Mouse (Mus musculus): ENCODE data around the gene Tnrc6a. TPM values are rescaled to one million over a fixed set of nuclear protein-coding genes. Genes with fewer than 3 reads are reported as not detected.

The Tnrc6a gene
- total and polyA plus RNA-seq, 3 experiments: 15.3 to 34.5 TPM; not detected in 1

GRCm38 (mm10) chr7:123148935-123149334, 25.2 kb downstream of the Tnrc6a start:
- no peaks in the 10 kb centered on the region for H3K9me3 ChIP-seq (replicated peaks; ENCODE audit: insufficient read depth, low read length)
- H3K27me3 ChIP-seq (ENCODE audit: control insufficient read depth in 1 of 2, insufficient read depth in 2 of 2, low read length in 2 of 2): no peaks in the 10 kb centered on the region
- no peak overlapping the region for H3K4me3 ChIP-seq (ENCODE audit: control insufficient read depth in 1 of 2, insufficient read depth in 1 of 2, low read depth in 2 of 2, low read length in 2 of 2)
- no peak overlapping the region for H3K9ac ChIP-seq (ENCODE audit: control insufficient read depth, low read depth, low read length, poor library complexity, severe bottlenecking)
- no peak for TF ChIP-seq USF1 (IDR thresholded peaks at IDR 0.05; ENCODE audit: low read depth, low read length)
- no peak for TF ChIP-seq MAZ (IDR thresholded peaks at IDR 0.05; ENCODE audit: low read depth, low read length)
- no peak for TF ChIP-seq ELF1 (IDR thresholded peaks at IDR 0.05; ENCODE audit: low read depth, low read length)
- no peak for TF ChIP-seq KAT2A (conservative IDR thresholded peaks at IDR 0.05; ENCODE audit: low read depth, low read length)
- no peak for TF ChIP-seq GATA1 (IDR thresholded peaks at IDR 0.05; ENCODE audit: low read depth, low read length)
- no peak for TF ChIP-seq POLR2AphosphoS5 (IDR thresholded peaks at IDR 0.05; ENCODE audit: borderline replicate concordance, low read depth, low read length)
- no peak for TF ChIP-seq SIN3A (IDR thresholded peaks at IDR 0.05; ENCODE audit: low read length)
- H3K36me3 ChIP-seq (ENCODE audit: control insufficient read depth in 1 of 2, insufficient read depth in 2 of 2, low read length in 2 of 2): peaks cover 2 to 30% of the 10 kb centered on the region in 2 experiments; a peak in 3 of 4 replicates
- H3K27ac ChIP-seq (ENCODE audit: control insufficient read depth, low read depth, low read length): no peak overlapping the region
- no peaks in the 10 kb centered on the region for H3K4me1 ChIP-seq (ENCODE audit: control insufficient read depth in 1 of 2, insufficient read depth in 2 of 2, low read length in 2 of 2)
- no peaks in the 10 kb centered on the region for H3K79me2 ChIP-seq (ENCODE audit: control insufficient read depth, insufficient read depth, low read length, poor library complexity)
- no peak for DNase-seq (ENCODE audit: low read depth, low spot score)

- TF ChIP-seq RAD21 (IDR thresholded peaks at IDR 0.05; ENCODE audit: low read depth, low read length): no peak
- Histone ChIP-seq H3K4me3 (ENCODE audit: control insufficient read depth in 1 of 2, insufficient read depth in 1 of 2, low read depth in 2 of 2, low read length in 2 of 2) (no peak overlapping the region), H3K27ac (ENCODE audit: control insufficient read depth, low read depth, low read length) (no peak overlapping the region), H3K27me3 (ENCODE audit: control insufficient read depth in 1 of 2, insufficient read depth in 2 of 2, low read length in 2 of 2) (no peaks in the 10 kb centered on the region), H3K4me1 (ENCODE audit: control insufficient read depth in 1 of 2, insufficient read depth in 2 of 2, low read length in 2 of 2) (no peaks in the 10 kb centered on the region), H3K79me2 (ENCODE audit: control insufficient read depth, insufficient read depth, low read length, poor library complexity) (no peaks in the 10 kb centered on the region; the same call in 1 of the 2 replicates), H3K9ac (ENCODE audit: control insufficient read depth, low read depth, low read length, poor library complexity, severe bottlenecking) (no peak overlapping the region), H3K9me3 (replicated peaks; ENCODE audit: insufficient read depth, low read length) (no peaks in the 10 kb centered on the region), H3K36me3 (ENCODE audit: control insufficient read depth in 1 of 2, insufficient read depth in 2 of 2, low read length in 2 of 2) (peaks cover 2 to 36% of the 10 kb centered on the region in 2 experiments; a peak in 3 of 4 replicates)
- DNase-seq (ENCODE audit: low read depth, low spot score): no peak
Measured at GRCm38 (mm10) chr7:123162346-123162745, 38.7 kb downstream of the Tnrc6a start.

- no peaks in the 10 kb centered on the region for H3K4me1 ChIP-seq (ENCODE audit: control insufficient read depth in 1 of 2, insufficient read depth in 2 of 2, low read length in 2 of 2)
- H3K36me3 ChIP-seq (ENCODE audit: control insufficient read depth in 1 of 2, insufficient read depth in 2 of 2, low read length in 2 of 2): peaks cover 0 to 42% of the 10 kb centered on the region in 2 experiments; a peak in 2 of 4 replicates
- no peaks in the 10 kb centered on the region; the same call in 1 of the 2 replicates for H3K79me2 ChIP-seq (ENCODE audit: control insufficient read depth, insufficient read depth, low read length, poor library complexity)
- DNase-seq (ENCODE audit: low read depth, low spot score): no peak
- no peak for TF ChIP-seq CHD1 (IDR thresholded peaks at IDR 0.05; ENCODE audit: low read depth, low read length)
- TF ChIP-seq TAL1 (IDR thresholded peaks at IDR 0.05; ENCODE audit: low read length): no peak
- no peak for TF ChIP-seq NELFE (IDR thresholded peaks at IDR 0.05; ENCODE audit: low read depth, low read length)
- no peak for TF ChIP-seq RAD21 (IDR thresholded peaks at IDR 0.05; ENCODE audit: low read depth, low read length)
- TF ChIP-seq NRF1 (IDR thresholded peaks at IDR 0.05; ENCODE audit: insufficient read depth, low read depth, low read length, poor library complexity, severe bottlenecking): no peak
- no peak for TF ChIP-seq POLR2A (IDR thresholded peaks at IDR 0.05; ENCODE audit: control insufficient read depth in 1 of 2, insufficient read depth in 1 of 2, low read depth in 1 of 2, low read length in 2 of 2, poor library complexity in 1 of 2)
- no peak overlapping the region for H3K4me3 ChIP-seq (ENCODE audit: control insufficient read depth in 1 of 2, insufficient read depth in 1 of 2, low read depth in 2 of 2, low read length in 2 of 2)
- no peaks in the 10 kb centered on the region for H3K27me3 ChIP-seq (ENCODE audit: control insufficient read depth in 1 of 2, insufficient read depth in 2 of 2, low read length in 2 of 2)
- no peaks in the 10 kb centered on the region for H3K9me3 ChIP-seq (replicated peaks; ENCODE audit: insufficient read depth, low read length)
- no peak overlapping the region for H3K27ac ChIP-seq (ENCODE audit: control insufficient read depth, low read depth, low read length)
- no peak overlapping the region for H3K9ac ChIP-seq (ENCODE audit: control insufficient read depth, low read depth, low read length, poor library complexity, severe bottlenecking)
Measured at GRCm38 (mm10) chr7:123167436-123167835, 43.8 kb downstream of the Tnrc6a start.

All from MEL (cell line).